Mouse (Mus musculus): ENCODE measurements around the gene Slc22a20. TPM values are rescaled to one million over a fixed set of nuclear protein-coding genes. Genes with fewer than 3 reads are reported as not detected.

The Slc22a20 gene
- total RNA-seq, 2 experiments from 2014 or later = not detected

DNA sequence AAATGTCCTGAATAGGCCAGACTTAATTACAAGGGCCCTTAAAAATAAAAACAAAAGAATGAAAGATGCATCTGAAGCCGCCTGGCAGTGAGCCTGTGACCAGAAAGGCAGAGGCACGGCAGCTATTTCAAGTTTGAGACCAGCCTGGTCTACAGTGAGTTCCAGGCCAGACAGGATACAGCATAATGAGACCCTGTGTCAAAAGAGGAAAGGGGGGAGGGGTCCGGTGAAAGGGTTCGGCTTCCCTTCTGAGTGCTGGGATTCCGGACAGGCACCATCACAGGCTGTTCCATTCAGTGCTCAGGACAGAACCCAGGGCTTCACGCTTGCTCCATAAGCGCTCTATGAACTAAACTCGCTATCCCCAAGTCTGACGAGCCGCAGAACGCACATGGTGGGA, 58.9 kb downstream of the Slc22a20 start:
- no peak for DNase-seq (ENCODE audit: low spot score in 2 of 2)

DNA sequence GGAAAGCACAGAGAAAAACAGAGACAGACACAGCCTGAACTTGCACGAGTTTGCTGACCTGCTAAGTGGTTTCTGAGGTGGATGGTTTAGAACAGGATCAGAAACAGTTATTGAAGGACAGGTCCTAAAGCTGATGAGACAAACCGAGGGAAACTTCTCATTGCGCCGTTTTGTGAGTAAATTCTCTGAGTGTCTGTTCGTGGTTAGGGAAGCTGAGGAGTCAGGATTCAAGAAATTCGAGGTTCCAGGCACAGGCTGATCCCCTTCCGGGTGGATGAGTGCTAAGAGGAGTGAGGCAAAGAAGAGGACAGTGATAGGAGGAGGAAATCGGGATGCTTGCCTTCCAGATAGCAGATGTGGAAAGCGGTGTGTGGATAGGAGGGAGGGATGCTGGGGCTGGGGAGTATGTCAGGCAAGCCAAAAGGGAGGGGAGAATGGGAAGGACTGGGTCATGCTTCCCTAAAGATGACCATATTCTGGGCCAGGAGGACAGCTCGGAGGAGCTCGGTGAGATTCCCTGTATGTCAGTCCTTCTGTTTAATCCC, 60.6 kb downstream of the Slc22a20 start:
- DNase-seq (ENCODE audit: low spot score in 2 of 2) = no peak

DNA sequence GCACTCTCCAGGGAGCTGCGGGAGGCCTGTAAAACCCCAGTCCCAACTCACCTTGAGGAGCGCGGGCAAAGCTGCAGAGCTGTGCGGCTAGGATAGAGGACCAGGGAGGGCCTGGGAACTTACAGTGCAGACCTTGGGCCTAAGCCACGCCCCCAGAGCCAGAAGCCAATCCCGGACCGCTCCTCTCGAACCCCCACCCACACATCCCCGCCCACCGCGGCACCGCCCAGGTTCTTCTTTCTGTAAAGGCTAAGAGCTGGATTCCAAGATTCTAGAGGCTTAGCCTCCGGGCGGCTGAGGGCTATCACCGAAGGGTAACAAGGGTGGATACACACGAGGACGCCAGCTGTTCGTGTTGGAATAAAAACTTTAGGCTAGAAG, 61.2 kb downstream of the Slc22a20 start, which contains the start of gene Cdc42ep2:
Gene Cdc42ep2, minus strand, starts transcription at position 104 of the 381 bp plus-strand sequence.
- peak; percentile 83 to 88 for DNase-seq (ENCODE audit: low spot score in 2 of 2)

DNA sequence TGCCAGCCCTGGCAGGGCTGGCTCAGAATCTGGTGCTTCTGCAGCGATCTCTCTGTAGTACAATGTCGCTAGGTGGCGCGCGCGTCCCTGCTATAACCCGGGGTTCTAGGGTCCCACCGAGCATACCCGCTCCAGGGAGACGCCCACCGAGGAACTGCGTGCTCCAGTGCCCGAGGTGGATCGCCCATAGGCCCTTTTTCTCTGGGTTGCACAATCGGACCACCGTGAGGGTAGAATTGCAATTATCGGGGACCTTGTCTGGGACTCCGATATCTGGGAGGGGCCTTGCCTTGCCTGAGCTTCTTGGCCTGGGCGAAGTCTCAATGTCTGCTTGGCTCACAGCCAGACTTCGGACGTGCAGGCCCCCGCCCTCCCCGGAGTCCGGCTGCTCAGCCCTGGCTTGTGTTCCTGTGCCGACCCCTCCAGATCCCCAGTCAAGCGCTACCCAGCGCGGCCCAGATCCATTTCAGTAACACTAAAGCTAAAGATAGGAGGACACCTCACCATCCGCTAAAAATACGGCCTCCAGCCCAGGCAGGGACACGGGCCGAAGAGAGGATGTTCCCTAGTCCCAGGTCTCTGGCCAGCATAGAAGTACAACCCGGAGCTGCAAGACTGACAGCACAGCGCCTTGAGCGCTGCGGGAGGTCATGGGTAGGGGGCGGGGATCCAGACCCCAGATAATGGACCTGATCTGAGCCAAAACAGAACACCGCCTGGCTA, 61.8 kb downstream of the Slc22a20 start:
- DNase-seq (ENCODE audit: low spot score in 2 of 2) = peak; percentile 94 to 96

- no peak for DNase-seq (ENCODE audit: low spot score in 2 of 2)
Observed at GRCm38 (mm10) chr19:5922963-5923362, 63.0 kb downstream of the Slc22a20 start.

GRCm38 (mm10) chr19:5922119-5922942, 63.6 kb downstream of the Slc22a20 start:
- no peak for DNase-seq (ENCODE audit: low spot score in 2 of 2)

GRCm38 (mm10) chr19:5921715-5922114, 64.2 kb downstream of the Slc22a20 start:
- DNase-seq (ENCODE audit: low spot score in 2 of 2) = no peak

Other genes with a start within 250 kb of the Slc22a20 start
- gene Ltbp3, start 245.2 kb downstream of the Slc22a20 start, total RNA-seq (2021) = 10 to 100 TPM; 33.4 to 35.4 TPM
- gene Scyl1, start 214.7 kb downstream of the Slc22a20 start, total RNA-seq (2021) = 10 to 100 TPM; 67.3 to 72.8 TPM
- 10 to 100 TPM; 10.7 to 14.8 TPM for gene Frmd8, start 110.9 kb downstream of the Slc22a20 start, total RNA-seq (2021)
- gene Slc25a45, start 108.3 kb downstream of the Slc22a20 start, total RNA-seq (2021) = 1 to 10 TPM; 2.1 to 3.6 TPM
- 1 to 10 TPM; 4.4 to 5.5 TPM for gene Tigd3, start 92.0 kb downstream of the Slc22a20 start, total RNA-seq (2021)
- 10 to 100 TPM; 76.0 to 79.9 TPM for gene Dpf2, start 73.1 kb downstream of the Slc22a20 start, total RNA-seq (2021)
- gene Cdc42ep2, start 61.3 kb downstream of the Slc22a20 start, total RNA-seq (2021) = 1 to 10 TPM; 5.2 to 5.7 TPM
- gene Pola2, start 21.9 kb downstream of the Slc22a20 start, total RNA-seq (2021) = 10 to 100 TPM in 1 of 2 experiments, 1 to 10 TPM in 1; 10.0 to 10.1 TPM
- 10 to 100 TPM; 17.7 to 19.1 TPM for gene Capn1, start 29.8 kb upstream of the Slc22a20 start, total RNA-seq (2021)
- 10 to 100 TPM; 40.6 to 41.2 TPM for gene Syvn1, start 60.4 kb upstream of the Slc22a20 start, total RNA-seq (2021)
- gene Mrpl49, start 71.6 kb upstream of the Slc22a20 start, total RNA-seq (2021) = 10 to 100 TPM; 40.3 to 42.4 TPM
- 100 to 1,000 TPM; 656 to 785 TPM for gene Fau, start 71.7 kb upstream of the Slc22a20 start, total RNA-seq (2021)
- gene Znhit2, start 75.0 kb upstream of the Slc22a20 start, total RNA-seq (2021) = 10 to 100 TPM; 37.3 to 41.2 TPM
- gene Tm7sf2, start 82.2 kb upstream of the Slc22a20 start, total RNA-seq (2021) = 10 to 100 TPM; 60.0 to 70.8 TPM
- gene Vps51, start 91.1 kb upstream of the Slc22a20 start, total RNA-seq (2021) = 10 to 100 TPM; 82.0 to 92.0 TPM
- gene Tmem262, start 93.9 kb upstream of the Slc22a20 start, total RNA-seq (2021) = not detected
- gene Gm28374, start 96.1 kb upstream of the Slc22a20 start, total RNA-seq (2021) = under 1 TPM; 0.56 to 0.85 TPM
- 10 to 100 TPM; 36.8 to 37.6 TPM for gene Zfpl1, start 98.8 kb upstream of the Slc22a20 start, total RNA-seq (2021)
- 1 to 10 TPM; 1.1 to 1.3 TPM for gene Cdca5, start 98.8 kb upstream of the Slc22a20 start, total RNA-seq (2021)
- gene AC131692.1, start 108.3 kb upstream of the Slc22a20 start, total RNA-seq (2021) = under 1 TPM in 1 of 2 experiments, not detected in 1; 0.80 TPM
- gene Naaladl1, start 119.6 kb upstream of the Slc22a20 start, total RNA-seq (2021) = under 1 TPM; 0.32 to 0.38 TPM
- gene Sac3d1, start 132.5 kb upstream of the Slc22a20 start, total RNA-seq (2021) = 10 to 100 TPM; 18.8 to 21.6 TPM
- 10 to 100 TPM; 35.0 to 35.4 TPM for gene Snx15, start 142.2 kb upstream of the Slc22a20 start, total RNA-seq (2021)
- gene Batf2, start 154.8 kb upstream of the Slc22a20 start, total RNA-seq (2021) = under 1 TPM in 1 of 2 experiments, not detected in 1; 0.59 TPM
- 10 to 100 TPM; 53.0 to 60.2 TPM for gene Arl2, start 155.4 kb upstream of the Slc22a20 start, total RNA-seq (2021)
- gene Majin, start 198.2 kb upstream of the Slc22a20 start, total RNA-seq (2021) = not detected
- gene Gpha2, start 240.2 kb upstream of the Slc22a20 start, total RNA-seq (2021) = not detected
- 100 to 1,000 TPM; 187 to 188 TPM for gene Ppp2r5b, start 249.7 kb upstream of the Slc22a20 start, total RNA-seq (2021)